Mouse (Mus musculus): ENCODE measurements around the gene Klhl36.

GRCm38 (mm10) chr8:119904323-119904911 is 42.4 kb downstream of the Klhl36 start:
- TF ChIP-seq CTCF (IDR thresholded peaks at IDR 0.05; ENCODE audit: low read depth, low read length) (no peak), POLR2A (IDR thresholded peaks at IDR 0.05; ENCODE audit: insufficient read depth, low read length) (no peak)
